Comparison of ENCODE assay signal across 8 mouse cellular contexts in the genomic region with DNA sequence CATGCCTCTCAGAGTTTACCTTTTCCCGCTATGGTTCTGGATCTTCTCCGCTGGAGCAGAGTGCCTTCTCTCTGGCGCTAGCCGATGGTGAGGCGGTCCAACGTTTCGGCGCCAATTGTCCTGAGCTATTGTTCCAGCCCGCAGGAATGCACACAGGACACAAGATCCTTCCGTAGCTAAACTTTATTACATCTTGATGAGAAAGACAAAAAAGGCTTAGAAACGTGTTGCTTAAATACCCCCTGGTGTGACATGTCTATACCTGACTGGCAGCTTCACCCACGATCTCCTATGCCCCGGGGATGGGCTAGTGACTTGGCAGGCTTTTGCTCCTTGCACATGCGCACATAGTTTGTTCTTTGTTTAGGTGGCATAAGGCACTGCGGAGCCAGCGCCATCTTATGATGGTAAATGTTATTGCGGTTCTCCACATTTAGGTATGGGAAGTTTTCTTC. TPM values are rescaled to one million over a fixed set of nuclear protein-coding genes. Genes with fewer than 3 reads are reported as not detected.
DNase-seq lines count a peak whose midpoint lies in the region; ATAC-seq lines count a peak whose summit lies in the region.

No protein-coding gene starts in this region.

- DNase-seq in urinary bladder, postnatal 14 days (ENCODE audit: low spot score) = peak; percentile 22
- DNase-seq in urinary bladder, postnatal 10 days (ENCODE audit: low spot score) = no peak
- peak; percentile 78 for DNase-seq in fat pad, adult 2 months (ENCODE audit: extremely low read depth, low read depth, low spot score)
- DNase-seq in hindbrain, embryonic 11.5 days (ENCODE audit: low spot score) = peak; percentile 80
- peak; percentile 92 for DNase-seq in midbrain, embryonic 14.5 days
- peak; percentile 4 to 29 for DNase-seq in thymus, postnatal 36 days
- DNase-seq in cerebellum, adult 9-11 months = no peak

- H3K9me3 ChIP-seq in hindbrain, embryonic 11.5 days (ENCODE audit: control insufficient read depth, low read length) = no peaks in the 10 kb centered on the region
- no peaks in the 10 kb centered on the region for H3K9me3 ChIP-seq in limb, embryonic 15.5 days
- H3K9me3 ChIP-seq in midbrain, embryonic 14.5 days (ENCODE audit: control insufficient read depth, low read length) = no peaks in the 10 kb centered on the region

- ATAC-seq in hindbrain, embryonic 11.5 days (ENCODE audit: low FRiP score) = peak; percentile 81
- ATAC-seq in limb, embryonic 15.5 days (ENCODE audit: insufficient number of reproducible peaks, low FRiP score, low TSS enrichment, low read depth) = peak; percentile 37; the same call in 1 of the 2 replicates
- peak; percentile 74 for ATAC-seq in midbrain, embryonic 14.5 days (ENCODE audit: low FRiP score, low TSS enrichment)

- peak overlapping the region; percentile 83 for H3K4me2 ChIP-seq in hindbrain, embryonic 11.5 days (replicated peaks; ENCODE audit: low read depth, low read length)
- peak overlapping the region; percentile 84 for H3K4me2 ChIP-seq in limb, embryonic 15.5 days
- peak overlapping the region; percentile 63 for H3K4me2 ChIP-seq in midbrain, embryonic 14.5 days (ENCODE audit: low read length)

- peak overlapping the region; percentile 71 for H3K27ac ChIP-seq in hindbrain, embryonic 11.5 days (ENCODE audit: low read depth, low read length)
- H3K27ac ChIP-seq in limb, embryonic 15.5 days = peak overlapping the region; percentile 88
- H3K27ac ChIP-seq in midbrain, embryonic 14.5 days (replicated peaks; ENCODE audit: low read depth, low read length) = peak overlapping the region; percentile 85

- WGBS in hindbrain, embryonic 11.5 days = 2% methylated on average over 17 of the region's 17 CpGs
- 1% methylated on average over 17 of the region's 17 CpGs for WGBS in limb, embryonic 15.5 days
- 2% methylated on average over 17 of the region's 17 CpGs for WGBS in midbrain, embryonic 14.5 days

- H3K27me3 ChIP-seq in hindbrain, embryonic 11.5 days (ENCODE audit: control insufficient read depth, insufficient read depth, low read length) = no peaks in the 10 kb centered on the region
- H3K27me3 ChIP-seq in limb, embryonic 15.5 days = no peaks in the 10 kb centered on the region
- no peaks in the 10 kb centered on the region for H3K27me3 ChIP-seq in midbrain, embryonic 14.5 days (ENCODE audit: control insufficient read depth, insufficient read depth, low read length)

- H3K9ac ChIP-seq in hindbrain, embryonic 11.5 days (ENCODE audit: low read depth, low read length) = peak overlapping the region; percentile 77
- peak overlapping the region; percentile 76 for H3K9ac ChIP-seq in limb, embryonic 15.5 days
- H3K9ac ChIP-seq in midbrain, embryonic 14.5 days (replicated peaks; ENCODE audit: low read length) = peak overlapping the region; percentile 77

- H3K4me1 ChIP-seq in hindbrain, embryonic 11.5 days (replicated peaks; ENCODE audit: control insufficient read depth, insufficient read depth, low read length) = no peaks in the 10 kb centered on the region
- peaks cover 4% of the 10 kb centered on the region for H3K4me1 ChIP-seq in limb, embryonic 15.5 days
- 0 out of 2 replicates have a peak, but pooled peaks cover 3% of the 10 kb centered on the region for H3K4me1 ChIP-seq in midbrain, embryonic 14.5 days (ENCODE audit: control insufficient read depth, insufficient read depth, low read length)

- H3K36me3 ChIP-seq in hindbrain, embryonic 11.5 days (ENCODE audit: control insufficient read depth, insufficient read depth, low read length) = no peaks in the 10 kb centered on the region
- H3K36me3 ChIP-seq in limb, embryonic 15.5 days = no peaks in the 10 kb centered on the region
- H3K36me3 ChIP-seq in midbrain, embryonic 14.5 days (ENCODE audit: control insufficient read depth, insufficient read depth, low read length) = no peaks in the 10 kb centered on the region

- H3K4me3 ChIP-seq in hindbrain, embryonic 11.5 days (ENCODE audit: low read depth, low read length) = peak overlapping the region; percentile 56
- H3K4me3 ChIP-seq in limb, embryonic 15.5 days = peak overlapping the region; percentile 58
- peak overlapping the region; percentile 60 for H3K4me3 ChIP-seq in midbrain, embryonic 14.5 days (replicated peaks; ENCODE audit: low read depth, low read length)

RNA-seq across cellular contexts. Expression of a gene that starts 30.5 kb away (rescaled TPM):
- polyA plus RNA-seq in hindbrain, embryonic 11.5 days (2014; fragmentation: Nextera tagmentation; extraction: Ambion mirVana) = not detected in 2 replicates
- polyA plus RNA-seq in limb, embryonic 15.5 days (2015; fragmentation: Nextera tagmentation; extraction: Ambion mirVana) = not detected in 2 replicates
- polyA plus RNA-seq in midbrain, embryonic 14.5 days (2014; fragmentation: Nextera tagmentation; extraction: Ambion mirVana) = not detected in 2 replicates

Comparison
In these comparisons a context has a peak if more than half of its experiments do, and no peak if none do; other contexts are left out.
1. DNase-seq: peak in urinary bladder, postnatal 14 days (single experiment), fat pad, adult 2 months (single experiment), hindbrain, embryonic 11.5 days (single experiment), midbrain, embryonic 14.5 days (single experiment) and thymus, postnatal 36 days (2 of 2); none in urinary bladder, postnatal 10 days (single experiment) and cerebellum, adult 9-11 months (single experiment).
2. Peak in every context shown above with its lines, with median percentiles within 50 percentile points of each other: ATAC-seq, H3K27ac ChIP-seq, H3K4me2 ChIP-seq, H3K4me3 ChIP-seq and H3K9ac ChIP-seq.